Mouse (Mus musculus) hindbrain, embryonic 14.5 days (tissue): Measurements from ENCODE around the gene Grm2. TPM values are rescaled to one million over a fixed set of nuclear protein-coding genes. Genes with fewer than 3 reads are reported as not detected.

Source experiments
- ATAC-seq: fragments of 200-750 bp; cut with Nextera tagmentation; 2 replicates; pipeline ENCODE4 v1.8.0; 2017; ENCODE audit warnings: moderate number of reproducible peaks, mild to moderate bottlenecking, moderate TSS enrichment, moderate library complexity; ENCODE audit not compliant: low FRiP score
- DNase-seq: peaks from one replicate; pipeline ENCODE4 v3.0.0-alpha.2; 2015; ENCODE audit warnings: low spot score
- H3K27ac ChIP-seq: fragments of 300-500 bp; sonication (generic); 2 replicates; pipeline ENCODE4 v1.5.1; 2014; ENCODE audit warnings: mild to moderate bottlenecking, moderate library complexity
- H3K27me3 ChIP-seq: fragments of 300-500 bp; sonication (generic); 2 replicates; pipeline ENCODE4 v1.6.1; 2014; ENCODE audit warnings: mild to moderate bottlenecking, low read length, mixed read lengths; ENCODE audit not compliant: control insufficient read depth, insufficient read depth
- H3K36me3 ChIP-seq: fragments of 300-500 bp; sonication (generic); replicated peaks from 2 replicates; pipeline ENCODE4 v1.6.1; 2014; ENCODE audit not compliant: control insufficient read depth, insufficient read depth
- H3K4me1 ChIP-seq: fragments of 300-500 bp; sonication (generic); replicated peaks from 2 replicates; pipeline ENCODE4 v1.6.1; 2014; ENCODE audit warnings: antibody characterized with exemption, low read length, mixed read lengths; ENCODE audit not compliant: control insufficient read depth, insufficient read depth
- H3K4me2 ChIP-seq: fragments of 300-500 bp; sonication (generic); replicated peaks from 2 replicates; pipeline ENCODE4 v1.6.1; 2014; ENCODE audit warnings: mild to moderate bottlenecking, moderate library complexity
- H3K4me3 ChIP-seq: fragments of 300-500 bp; sonication (generic); replicated peaks from 2 replicates; pipeline ENCODE4 v1.5.1; 2014; ENCODE audit warnings: mild to moderate bottlenecking, low read length
- H3K9ac ChIP-seq: fragments of 300-500 bp; sonication (generic); 2 replicates; pipeline ENCODE4 v1.6.1; 2014
- H3K9me3 ChIP-seq: fragments of 300-500 bp; sonication (generic); 2 replicates; pipeline ENCODE4 v1.6.1; 2016; ENCODE audit warnings: low read length; ENCODE audit not compliant: control insufficient read depth
- WGBS: fragments of 180-500 bp; shearing (Covaris S2); extraction: QIAGEN DNeasy Blood & Tissue Kit; methylation state at CpG from one replicate; pipeline ENCODE4 v1.1.7; 2014; 5-methylcytosine and 5-hydroxymethylcytosine counted together
- polyA plus RNA-seq: library from polyadenylated mRNA; unstranded; fragments of >200 nt; fragmentation: Nextera tagmentation; extraction: Ambion mirVana; gene quantifications from 2 replicates; pipeline ENCODE4 v1.2.1, GENCODE M21; 2014

Gene Grm2
- polyA plus RNA-seq, 1 experiment from 2014 or later, result 9.0 TPM

DNA sequence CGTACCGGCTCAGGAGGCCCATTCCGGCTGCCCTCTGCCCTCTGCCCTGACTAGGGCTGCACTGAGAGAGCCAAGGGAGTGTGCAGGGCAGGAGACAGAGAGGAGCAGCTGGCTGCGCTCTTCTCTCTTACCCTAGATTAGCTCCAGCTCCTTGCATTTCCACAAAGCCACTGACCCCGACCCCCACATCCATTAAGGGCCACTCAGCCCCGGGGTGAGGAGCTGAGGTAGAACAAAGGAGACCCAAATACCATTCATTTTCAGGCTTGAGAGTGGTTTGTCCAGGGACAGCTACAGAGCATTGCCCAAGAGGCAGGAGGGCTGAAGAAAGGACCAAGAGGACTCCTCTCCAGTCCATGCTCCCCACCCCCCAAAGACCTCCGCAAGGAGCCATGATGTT, 3.6 kb upstream of the Grm2 start:
- Histone ChIP-seq H3K36me3 (peaks cover 43% of the 10 kb centered on the region), H3K4me1 (peaks cover 12% of the 10 kb centered on the region), H3K4me3 (no peak overlapping the region), H3K9me3 (no peaks in the 10 kb centered on the region), H3K4me2 (no peak overlapping the region), H3K27ac (no peak overlapping the region), H3K27me3 (no peaks in the 10 kb centered on the region), H3K9ac (no peak overlapping the region)
- ATAC-seq, result no peak
- no peak for DNase-seq
- WGBS, result 20% methylated on average over 7 of the region's 7 CpGs

DNA sequence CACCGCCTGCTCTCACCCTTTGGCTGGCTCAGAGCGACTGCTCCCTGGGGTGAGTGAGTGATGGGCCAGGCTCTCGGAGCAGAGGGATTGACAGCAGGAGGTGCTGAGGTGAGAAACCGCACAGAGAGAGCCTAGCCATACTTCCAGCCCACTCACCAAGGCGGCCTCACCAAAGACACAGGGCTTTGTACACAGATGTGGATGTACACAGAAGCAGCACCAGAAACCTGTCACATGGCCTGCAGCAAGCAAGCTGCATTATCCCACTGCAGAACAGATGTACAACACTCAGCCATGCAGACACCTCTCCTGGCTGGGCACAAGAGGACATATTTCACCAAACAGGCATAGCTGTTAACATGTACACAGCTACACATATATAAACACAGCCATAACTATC, 1.7 kb upstream of the Grm2 start:
- ATAC-seq (no peak), DNase-seq (no peak)
- 29% methylated on average over 5 of the region's 5 CpGs for WGBS
- Histone ChIP-seq H3K4me3 (no peak overlapping the region), H3K9me3 (no peaks in the 10 kb centered on the region), H3K36me3 (peaks cover 41% of the 10 kb centered on the region), H3K4me2 (no peak overlapping the region), H3K4me1 (peaks cover 7% of the 10 kb centered on the region), H3K27ac (no peak overlapping the region), H3K27me3 (no peaks in the 10 kb centered on the region), H3K9ac (no peak overlapping the region)

DNA sequence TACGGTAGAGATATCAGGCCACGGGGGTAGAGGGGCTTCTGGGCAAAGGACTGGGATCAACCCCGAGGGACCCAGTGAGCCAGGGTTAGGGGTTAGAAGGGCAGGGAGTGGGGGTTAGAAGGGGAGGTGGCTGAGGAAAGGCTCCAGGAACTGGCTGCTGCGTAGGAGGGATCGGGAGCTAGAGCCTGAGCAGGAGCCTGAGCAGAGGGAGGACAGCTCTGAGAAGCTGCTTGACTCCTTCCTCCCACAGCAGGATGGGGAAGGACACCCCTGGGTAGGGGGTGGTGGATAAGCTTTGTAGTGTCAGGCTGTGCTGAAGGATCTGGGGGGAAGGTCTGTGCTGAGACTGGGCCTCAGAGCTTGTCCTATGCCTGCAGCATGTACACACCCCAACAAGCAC, 938 bp upstream of the Grm2 start:
- 30% methylated on average over 5 of the region's 5 CpGs for WGBS
- Histone ChIP-seq H3K9me3 (no peaks in the 10 kb centered on the region), H3K9ac (peak overlapping the region; percentile 72; the same call in 1 of the 2 replicates), H3K4me2 (peak overlapping the region; percentile 86), H3K4me3 (0 out of 2 replicates have a peak overlapping the region, but pooled peaks have one; percentile 58), H3K27me3 (no peaks in the 10 kb centered on the region), H3K4me1 (peaks cover 7% of the 10 kb centered on the region), H3K36me3 (peaks cover 33% of the 10 kb centered on the region), H3K27ac (no peak overlapping the region)
- no peak for DNase-seq
- no peak for ATAC-seq

DNA sequence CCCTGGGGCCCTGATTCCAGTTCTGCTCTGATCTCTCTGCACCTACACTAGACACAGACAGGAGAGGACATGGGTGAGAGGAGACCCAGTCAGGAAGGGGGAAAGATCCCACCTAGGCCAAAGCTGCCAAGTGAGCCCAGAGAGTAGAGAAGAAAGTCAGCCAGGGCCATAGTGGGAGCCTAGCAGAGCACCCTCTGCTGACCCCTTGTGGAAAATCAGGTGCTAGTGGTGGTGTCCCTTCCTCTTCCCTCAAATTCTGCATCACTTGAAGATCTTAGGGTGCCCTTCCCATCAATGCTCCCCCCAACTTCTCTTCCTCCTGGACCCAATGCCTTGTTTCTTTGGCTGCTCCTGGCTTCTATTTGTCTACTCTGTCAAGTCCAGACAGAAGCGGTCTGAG, 3.2 kb downstream of the Grm2 start:
- ATAC-seq (no peak), DNase-seq (no peak)
- H3K4me3 ChIP-seq, result no peak overlapping the region
- no peak overlapping the region for H3K9ac ChIP-seq
- H3K4me2 ChIP-seq, result no peak overlapping the region
- H3K27ac ChIP-seq, result no peak overlapping the region
- no peaks in the 10 kb centered on the region for H3K9me3 ChIP-seq
- 78% methylated on average over 1 of the region's 1 CpGs for WGBS
- H3K27me3 ChIP-seq, result no peaks in the 10 kb centered on the region
- peaks cover 7% of the 10 kb centered on the region for H3K4me1 ChIP-seq
- no peaks in the 10 kb centered on the region; the same call in 1 of the 2 replicates for H3K36me3 ChIP-seq

DNA sequence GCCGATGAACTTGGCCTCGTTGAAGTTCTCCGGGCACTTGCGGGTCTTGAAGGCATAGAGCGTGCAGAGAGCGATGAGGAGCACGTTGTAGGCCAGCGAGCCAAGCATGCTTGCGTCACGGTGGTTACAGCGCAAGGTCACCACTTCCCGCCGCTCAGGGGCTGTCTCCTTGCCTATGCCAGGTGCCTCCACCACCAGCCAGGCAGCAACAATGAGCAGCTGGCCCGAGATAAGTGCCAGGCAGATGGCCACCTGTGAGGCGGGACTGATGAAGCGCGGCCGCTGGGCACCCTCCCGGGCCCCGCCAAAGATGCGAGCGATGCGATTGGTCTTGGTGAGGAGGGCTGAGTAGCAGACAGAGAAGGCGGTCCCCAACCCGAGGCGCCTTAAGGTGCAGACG, 8.7 kb downstream of the Grm2 start:
- no peak overlapping the region for H3K9ac ChIP-seq
- no peaks in the 10 kb centered on the region for H3K36me3 ChIP-seq
- 74% methylated on average over 27 of the region's 27 CpGs for WGBS
- H3K4me3 ChIP-seq, result no peak overlapping the region
- H3K27me3 ChIP-seq, result no peaks in the 10 kb centered on the region
- ATAC-seq (no peak), DNase-seq (no peak)
- H3K4me1 ChIP-seq, result no peaks in the 10 kb centered on the region
- no peaks in the 10 kb centered on the region for H3K9me3 ChIP-seq
- H3K4me2 ChIP-seq, result no peak overlapping the region
- H3K27ac ChIP-seq, result no peak overlapping the region

DNA sequence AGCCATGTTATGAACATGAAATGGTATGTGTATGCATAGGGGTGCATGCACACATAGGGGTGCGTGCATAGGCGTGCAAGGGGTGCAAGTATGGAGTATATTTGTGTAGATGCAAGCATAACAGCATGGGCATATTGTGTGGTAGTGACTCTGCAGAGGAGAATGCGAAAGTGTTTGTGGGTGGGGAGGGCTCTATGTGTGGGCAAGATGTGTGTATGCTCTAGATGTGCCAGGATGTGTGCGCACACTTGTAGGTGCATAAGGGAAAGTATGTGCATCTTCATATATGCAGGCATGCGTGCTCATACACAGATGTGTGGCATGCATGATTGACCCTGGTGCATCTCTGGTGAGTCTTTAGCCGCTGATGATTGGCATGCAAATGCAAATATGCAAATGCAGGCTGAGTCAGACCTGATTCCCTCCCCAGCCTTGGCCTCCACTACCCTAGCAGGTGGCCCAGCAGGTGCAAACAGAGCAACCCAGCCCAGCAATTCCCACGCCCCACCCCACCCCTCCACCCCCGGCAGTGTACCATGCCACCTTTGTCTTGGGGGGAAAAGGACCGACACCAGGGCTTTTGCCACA, 10.1 kb downstream of the Grm2 start:
- no peaks in the 10 kb centered on the region for H3K27me3 ChIP-seq
- WGBS, result 71% methylated on average over 9 of the region's 9 CpGs
- H3K9me3 ChIP-seq, result no peaks in the 10 kb centered on the region
- no peak for DNase-seq
- no peak overlapping the region for H3K4me3 ChIP-seq
- H3K9ac ChIP-seq, result no peak overlapping the region
- no peak overlapping the region for H3K27ac ChIP-seq
- ATAC-seq, result no peak
- no peak overlapping the region for H3K4me2 ChIP-seq
- no peaks in the 10 kb centered on the region for H3K4me1 ChIP-seq
- no peaks in the 10 kb centered on the region for H3K36me3 ChIP-seq

DNA sequence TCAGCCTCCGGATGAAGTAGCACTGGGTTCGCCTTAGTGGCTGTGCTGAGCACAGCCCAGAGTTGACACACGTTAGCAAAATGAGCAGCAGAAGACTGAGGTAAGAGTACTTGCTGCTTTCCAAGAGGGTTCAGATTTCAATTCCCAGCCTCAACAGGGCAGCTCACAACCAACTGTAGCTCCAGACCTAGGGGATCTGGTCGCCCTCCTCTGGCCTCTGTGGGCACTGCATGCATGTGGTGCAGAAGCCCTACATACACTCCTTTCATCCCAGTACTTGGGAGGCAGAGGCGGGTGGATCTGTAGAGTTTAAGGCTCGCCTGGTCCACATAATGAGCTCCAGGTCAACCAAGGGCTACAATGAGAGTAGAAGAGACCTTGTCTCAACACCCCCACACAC, 12.1 kb downstream of the Grm2 start:
- no peaks in the 10 kb centered on the region for H3K9me3 ChIP-seq
- no peak for DNase-seq
- WGBS, result 77% methylated on average over 6 of the region's 6 CpGs
- H3K9ac ChIP-seq, result no peak overlapping the region
- no peak overlapping the region for H3K4me3 ChIP-seq
- H3K4me2 ChIP-seq, result no peak overlapping the region
- no peak for ATAC-seq
- no peaks in the 10 kb centered on the region for H3K27me3 ChIP-seq
- no peaks in the 10 kb centered on the region for H3K36me3 ChIP-seq
- H3K4me1 ChIP-seq, result no peaks in the 10 kb centered on the region
- H3K27ac ChIP-seq, result no peak overlapping the region

DNA sequence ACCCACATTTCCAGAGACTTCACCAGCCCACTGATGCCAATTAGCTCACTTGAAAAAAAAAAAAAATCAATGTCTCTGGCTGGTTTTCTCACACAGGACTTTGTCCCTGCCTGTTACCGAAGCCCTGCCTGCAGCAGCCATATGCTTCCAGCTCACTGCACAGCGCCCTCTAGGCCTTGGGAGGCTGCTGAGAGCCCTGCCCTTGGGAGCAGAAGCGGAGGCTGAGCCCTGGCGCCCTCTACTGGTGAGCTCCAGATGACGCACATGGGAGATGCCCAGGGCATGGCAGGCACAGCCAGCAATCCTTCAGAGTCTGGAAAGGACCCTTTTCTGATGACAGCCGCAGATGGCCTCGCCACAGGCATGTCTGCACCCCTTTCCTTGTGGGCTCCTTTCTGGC, 12.8 kb downstream of the Grm2 start:
- H3K4me1 ChIP-seq, result no peaks in the 10 kb centered on the region
- H3K9me3 ChIP-seq, result no peaks in the 10 kb centered on the region
- DNase-seq (peak; percentile 55), ATAC-seq (no peak)
- no peaks in the 10 kb centered on the region for H3K27me3 ChIP-seq
- 30% methylated on average over 7 of the region's 7 CpGs for WGBS
- H3K9ac ChIP-seq, result no peak overlapping the region
- no peak overlapping the region for H3K4me2 ChIP-seq
- H3K36me3 ChIP-seq, result no peaks in the 10 kb centered on the region
- no peak overlapping the region for H3K27ac ChIP-seq
- no peak overlapping the region for H3K4me3 ChIP-seq

DNA sequence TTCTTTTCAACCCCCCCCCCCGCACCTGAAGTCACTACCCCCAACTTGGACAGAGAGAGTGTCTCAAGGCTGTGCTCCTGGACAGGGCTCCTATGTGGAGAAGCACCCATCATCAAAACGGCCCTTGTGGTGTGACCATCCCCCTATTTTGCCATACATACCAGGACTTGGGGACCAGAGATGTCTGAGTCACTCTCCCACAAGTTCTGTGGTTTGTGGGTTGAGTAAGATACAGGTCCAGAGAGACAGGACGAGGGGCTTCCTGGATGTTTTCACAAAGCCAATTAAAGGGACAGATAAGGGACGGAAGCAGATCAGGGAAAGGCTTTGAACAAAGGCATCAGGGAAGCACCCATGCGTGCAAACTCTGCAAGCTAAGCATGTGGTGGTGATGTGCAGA, 14.5 kb downstream of the Grm2 start:
- Histone ChIP-seq H3K4me2 (no peak overlapping the region), H3K4me1 (no peaks in the 10 kb centered on the region), H3K9ac (no peak overlapping the region), H3K27ac (no peak overlapping the region), H3K27me3 (no peaks in the 10 kb centered on the region), H3K4me3 (no peak overlapping the region), H3K9me3 (no peaks in the 10 kb centered on the region), H3K36me3 (no peaks in the 10 kb centered on the region)
- DNase-seq, result no peak
- ATAC-seq, result no peak
- 54% methylated on average over 5 of the region's 5 CpGs for WGBS

DNA sequence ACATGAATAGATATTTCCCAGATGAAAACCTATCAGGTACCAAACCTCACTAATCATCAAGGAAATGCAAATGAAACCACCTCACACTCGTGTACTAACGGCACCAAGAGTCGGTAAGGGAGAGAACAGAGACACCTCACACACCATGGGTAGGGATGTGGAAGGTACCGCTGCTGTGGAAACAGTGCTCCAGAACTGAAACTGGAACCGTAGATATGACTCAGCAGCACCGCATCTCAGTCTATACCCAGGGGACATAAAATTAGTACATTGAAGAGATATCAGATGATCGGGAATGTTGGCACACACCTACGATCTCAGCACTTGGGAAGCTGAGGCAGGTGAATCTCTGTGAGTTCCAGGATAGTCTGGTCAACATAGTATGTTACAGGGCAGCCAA, 17.7 kb downstream of the Grm2 start:
- ATAC-seq, result no peak

More for the DNA sequence above, 17.7 kb downstream of the Grm2 start:
- Histone ChIP-seq H3K9me3 (no peaks in the 10 kb centered on the region), H3K4me1 (no peaks in the 10 kb centered on the region), H3K27ac (no peak overlapping the region), H3K27me3 (no peaks in the 10 kb centered on the region), H3K9ac (no peak overlapping the region), H3K36me3 (no peaks in the 10 kb centered on the region), H3K4me2 (no peak overlapping the region), H3K4me3 (no peak overlapping the region)
- WGBS, result 93% methylated on average over 8 of the region's 8 CpGs
- no peak for DNase-seq
